Mouse (Mus musculus) megakaryocyte, adult 5-6 weeks (primary cell): ENCODE data around the gene Pbxip1. TPM values are rescaled to one million over a fixed set of nuclear protein-coding genes. Genes with fewer than 3 reads are reported as not detected.

Experiments used
- ATAC-seq: 2 replicates; pipeline ENCODE4 v1.8.0; 2016; ENCODE audit warnings: mild to moderate bottlenecking, inconsistent platforms; ENCODE audit not compliant: poor library complexity, severe bottlenecking
- total RNA-seq, 2 experiments: library from RNA; stranded (forward) in 1 of 2; stranded (reverse) in 1 of 2; fragments of 153-499, 151-499 nt in 1 of 2; fragments of 221-1000, 200-1000 nt in 1 of 2; gene quantifications; 2 replicates each; pipeline versions ENCODE4 v1.2.3 to v1.2.4; 2015 to 2017

Gene Pbxip1
- 15.5 and 19.9 TPM in 2 replicates for total RNA-seq (2015)
- total RNA-seq (2017): 33.1 and 39.6 TPM in 2 replicates

DNA sequence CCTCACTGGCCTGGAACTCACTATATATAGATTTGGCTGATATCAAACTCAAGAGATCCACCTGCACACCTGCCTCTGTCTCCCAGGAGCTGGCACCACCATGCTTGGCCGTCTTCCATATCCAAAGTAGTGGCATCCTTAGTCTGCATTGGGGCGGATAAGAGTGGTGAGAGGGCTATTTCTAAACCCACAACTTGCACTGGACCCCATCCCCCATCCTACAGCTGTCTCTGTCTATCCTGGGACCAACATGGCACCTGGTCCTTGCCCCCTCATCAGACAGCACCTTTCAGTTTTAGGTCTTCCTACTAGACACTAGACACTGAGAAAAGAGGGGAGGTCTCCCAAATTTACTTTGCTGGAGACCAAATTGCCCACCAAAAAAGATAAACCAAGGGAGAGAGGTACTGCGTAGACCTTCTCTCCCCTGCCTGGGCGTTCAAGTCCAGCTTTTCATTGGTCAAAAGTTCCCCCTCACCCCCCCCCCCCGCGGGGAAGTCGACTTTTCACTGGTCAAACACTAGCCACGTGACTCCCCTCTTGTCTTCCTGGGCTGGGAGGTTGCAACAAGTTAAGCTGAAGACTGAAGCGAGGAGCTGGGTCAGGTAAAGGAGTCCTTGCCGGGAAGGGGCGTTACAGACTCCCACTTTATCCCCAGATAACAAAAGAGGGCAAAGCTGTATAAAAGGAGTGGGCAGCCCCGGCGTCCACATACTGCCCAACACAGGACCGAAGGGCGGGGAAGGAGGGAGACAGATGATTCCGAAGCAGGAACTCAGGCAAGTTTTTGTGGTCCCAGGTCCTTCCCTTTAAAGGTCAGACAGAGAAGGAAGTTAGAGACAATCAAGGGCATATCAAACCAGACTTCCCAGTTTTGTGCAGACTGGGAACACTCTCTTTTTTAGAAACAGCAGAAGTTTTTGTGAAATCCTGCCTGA is at the start of gene Pbxip1:
Gene Pbxip1, plus strand, starts transcription at position 531 of the 938 bp plus-strand sequence.
- ATAC-seq: peak; percentile 89

DNA sequence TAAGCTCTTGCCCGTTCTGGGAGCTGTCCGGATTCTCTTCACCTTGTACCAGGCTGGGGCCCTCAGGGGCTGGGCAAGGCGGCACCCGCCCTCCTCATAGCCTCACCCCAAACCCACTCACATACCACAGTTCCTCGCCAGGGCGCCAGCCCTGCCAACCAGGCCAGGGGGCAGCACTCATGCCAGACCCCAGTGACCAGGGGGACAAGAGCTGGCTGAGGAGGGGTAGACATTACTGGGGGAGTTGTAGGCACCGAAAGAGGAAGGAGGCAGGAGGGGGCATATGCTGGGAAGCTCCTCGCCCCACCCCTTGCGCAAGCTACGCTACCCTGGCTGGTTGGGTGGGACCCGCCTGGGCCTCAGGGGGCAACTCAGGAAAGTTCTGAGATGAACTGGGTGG is 48.9 kb upstream of the Pbxip1 start:
- ATAC-seq: peak; percentile 13; the same call in 1 of the 2 replicates

DNA sequence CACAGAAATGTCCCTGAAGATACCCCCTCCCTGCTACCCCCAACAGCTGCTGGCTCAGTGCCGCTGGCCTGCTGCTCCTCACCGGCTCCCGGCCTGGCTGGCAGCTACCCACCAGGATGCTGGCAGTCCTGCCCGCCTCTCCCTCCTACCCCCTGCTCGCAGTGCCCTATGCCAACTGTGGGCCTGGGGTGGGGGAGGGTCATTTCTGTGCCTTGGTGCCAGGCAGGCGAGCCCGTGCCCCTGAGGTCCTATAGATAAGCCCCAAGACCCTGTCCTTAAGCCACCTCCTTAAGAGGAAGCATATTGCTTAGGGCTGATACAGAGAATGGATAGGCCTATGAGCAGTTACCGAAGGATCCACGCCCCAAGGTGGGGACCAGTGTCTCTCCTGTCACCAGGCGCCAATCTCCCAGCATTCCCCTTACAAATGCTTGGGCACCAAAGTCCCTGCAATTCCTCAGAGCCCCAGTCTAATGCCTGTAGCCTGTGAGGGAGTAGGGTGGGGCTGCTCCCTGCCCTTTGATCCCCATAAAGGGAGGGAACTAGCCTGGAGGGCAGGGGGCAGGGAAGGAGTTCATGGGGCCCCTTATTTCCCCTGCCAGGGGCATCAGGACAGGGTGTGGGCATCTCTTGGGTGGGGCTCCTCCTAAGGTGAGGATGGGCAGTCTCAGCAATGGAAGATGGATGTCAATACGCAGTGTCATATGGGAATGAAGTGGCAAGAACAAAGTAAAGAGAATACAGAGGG is 48.2 kb upstream of the Pbxip1 start:
- peak; percentile 9; the same call in 1 of the 2 replicates for ATAC-seq

DNA sequence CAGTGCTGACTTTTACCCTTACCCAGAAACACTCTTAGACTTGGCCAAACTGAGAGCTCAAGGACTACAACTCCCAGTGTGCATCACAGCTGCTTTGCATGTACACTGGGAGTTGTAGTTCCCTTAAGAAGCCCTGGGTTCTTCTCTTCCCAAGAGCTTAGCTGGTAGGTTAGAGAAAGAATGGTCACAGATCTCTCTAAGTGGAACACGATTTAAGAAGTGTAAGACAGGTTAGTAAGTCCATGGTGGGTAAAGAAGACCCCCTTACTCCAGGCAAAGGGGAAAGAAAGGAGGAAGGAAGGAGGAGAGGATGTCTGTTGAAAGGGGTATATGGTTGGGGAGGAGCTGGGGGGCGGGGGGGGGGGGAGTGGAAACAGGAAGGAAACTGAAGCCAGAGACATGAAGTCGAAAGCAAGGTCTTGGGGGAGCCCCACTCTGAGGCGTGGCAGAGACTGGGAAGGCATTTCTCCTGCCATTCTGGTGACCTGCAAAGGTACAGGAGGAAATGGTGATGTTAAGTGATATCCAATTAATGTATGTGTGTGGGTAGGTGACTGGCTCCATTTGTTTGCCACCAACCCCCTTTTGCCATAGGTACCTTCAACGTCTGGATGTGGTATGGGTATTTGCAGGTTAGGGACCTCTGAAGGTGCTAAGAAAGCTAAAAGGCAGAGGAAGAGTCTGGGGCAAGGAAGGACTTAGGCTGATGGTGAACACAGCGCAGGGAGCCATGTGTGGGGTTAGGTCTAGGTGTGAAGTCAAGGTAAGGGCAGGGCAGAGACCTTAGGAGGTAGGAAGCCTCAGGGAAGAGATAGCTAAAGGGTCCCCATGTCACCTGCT is 47.4 kb upstream of the Pbxip1 start:
- ATAC-seq: peak; percentile 19; the same call in 1 of the 2 replicates

DNA sequence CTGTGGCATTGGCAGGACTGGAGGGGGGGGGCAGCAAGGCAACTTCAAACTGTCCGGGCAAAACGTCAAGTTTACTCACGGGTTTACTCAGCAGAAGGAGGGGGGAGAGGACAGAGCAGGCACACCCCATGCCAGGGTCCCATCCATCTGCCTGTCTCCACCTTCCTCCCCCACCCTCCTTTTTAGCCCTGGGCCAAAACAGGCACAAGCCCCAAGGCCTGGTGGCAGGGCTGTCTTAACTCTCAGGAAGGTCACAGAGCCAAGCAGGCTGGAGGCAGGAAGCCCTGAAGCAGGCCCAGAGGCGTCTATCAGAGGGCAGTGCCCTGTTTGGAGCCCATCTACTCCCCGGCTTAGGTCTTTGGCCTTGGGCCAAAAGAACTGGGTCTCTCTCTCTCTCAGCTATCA is 46.4 kb upstream of the Pbxip1 start:
- ATAC-seq: no peak

DNA sequence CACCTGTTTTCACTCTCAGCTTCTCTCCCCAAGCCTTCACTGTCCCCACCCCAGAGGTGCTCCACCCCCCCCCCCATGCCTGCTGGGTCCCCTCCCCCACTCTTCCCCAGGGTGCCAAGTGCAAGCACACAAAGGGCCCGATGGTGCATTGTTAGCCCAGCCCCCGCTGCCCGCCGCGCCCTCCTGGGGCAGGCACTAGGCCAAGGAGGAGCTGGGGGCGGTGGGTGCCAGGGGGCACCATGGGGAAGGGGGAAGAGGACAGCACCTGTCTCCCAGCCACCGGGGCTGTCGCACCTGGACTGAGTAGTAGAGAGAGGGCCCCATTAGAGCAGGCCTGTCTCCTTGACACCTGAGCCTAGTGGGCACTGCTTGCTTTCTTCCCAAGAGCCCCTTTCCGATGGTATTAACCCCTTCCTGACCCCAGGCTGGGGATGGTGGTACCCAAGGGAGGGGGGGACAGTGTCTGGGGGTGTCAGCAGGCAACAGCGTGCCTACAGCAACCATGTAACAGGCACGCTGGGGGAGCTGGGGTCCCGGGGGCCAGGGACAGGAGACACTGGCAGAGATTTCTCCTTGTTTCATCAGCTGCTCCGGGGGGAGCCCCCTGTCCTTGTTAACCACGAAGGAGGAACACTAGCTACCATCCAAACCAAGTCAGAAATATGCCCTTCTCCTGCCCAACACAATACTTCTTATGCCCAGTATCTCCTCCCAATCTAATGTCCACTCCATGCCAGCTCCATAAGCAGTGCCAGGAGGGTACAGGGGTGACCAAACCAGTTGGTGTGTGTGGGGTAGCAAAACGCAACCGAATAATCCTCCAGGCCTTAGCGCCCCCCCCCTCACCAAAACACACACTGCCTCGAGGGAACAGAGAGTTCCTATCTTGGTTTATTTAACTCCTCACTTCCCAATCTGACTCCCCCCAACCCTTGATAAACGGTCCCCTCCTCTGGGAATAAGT is 45.5 kb upstream of the Pbxip1 start:
- ATAC-seq: no peak

DNA sequence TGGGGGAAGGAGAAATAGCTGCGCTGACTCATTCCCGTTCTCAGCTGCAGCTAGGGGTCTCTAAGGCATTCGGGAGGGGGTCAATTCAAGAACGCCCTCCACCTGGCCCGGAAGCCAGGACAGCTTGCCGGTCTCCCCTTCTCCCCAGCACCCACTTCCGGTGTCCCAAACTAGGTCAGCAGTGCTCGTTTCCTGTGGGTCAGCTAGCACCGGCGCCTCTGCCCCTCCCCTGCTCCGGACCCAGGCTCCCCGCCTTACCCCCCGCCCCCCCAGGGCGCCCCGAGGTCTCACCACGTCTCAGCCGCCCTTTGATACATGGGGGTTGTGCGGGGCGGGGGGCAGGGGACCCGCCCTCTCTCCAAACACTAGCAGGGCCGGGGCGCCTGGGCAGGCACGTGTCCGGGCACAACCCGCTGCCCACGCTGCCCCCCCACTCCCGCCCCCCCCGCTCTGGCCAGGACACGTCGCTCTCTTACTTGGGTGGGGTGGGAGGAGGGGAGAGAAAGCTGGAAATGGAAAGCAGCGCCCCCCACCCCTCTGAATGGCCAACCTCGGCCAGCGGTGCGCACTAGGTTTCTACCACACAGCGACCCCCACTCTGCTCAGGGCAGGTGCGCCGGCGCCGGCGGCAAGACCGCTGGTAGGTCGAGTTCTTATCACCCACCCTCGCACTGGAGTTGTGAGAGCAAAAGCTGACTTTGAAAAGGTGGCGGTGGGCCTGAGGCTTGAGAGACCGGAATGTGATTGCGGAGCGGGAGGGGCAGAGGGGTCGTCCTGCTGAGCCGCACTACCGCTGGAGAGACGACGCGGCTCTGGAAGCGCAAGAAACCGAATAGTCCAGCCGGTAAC is 44.6 kb upstream of the Pbxip1 start:
- no peak for ATAC-seq

DNA sequence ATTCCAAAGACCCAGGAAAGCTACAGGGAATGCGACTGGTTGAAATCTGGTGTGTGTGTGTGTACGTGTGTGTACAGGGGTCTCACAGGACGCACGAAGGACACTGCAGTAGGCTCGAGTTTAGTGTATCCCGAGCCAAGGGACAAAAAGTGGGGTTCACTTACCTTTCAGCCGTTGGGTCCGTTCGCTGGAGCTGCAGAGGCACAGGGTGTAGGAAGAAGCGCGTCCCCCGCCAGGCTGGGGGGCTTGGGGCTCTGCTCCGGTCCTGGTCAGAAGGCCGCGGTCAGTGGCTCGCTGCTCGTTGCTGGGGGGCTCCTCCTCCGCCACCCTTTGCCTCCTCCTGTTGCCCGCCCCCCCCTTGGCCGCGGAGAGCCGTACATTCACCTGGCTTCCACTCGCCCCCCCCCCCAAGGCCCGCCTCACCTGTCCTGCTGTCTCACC is 43.6 kb upstream of the Pbxip1 start:
- ATAC-seq: no peak

DNA sequence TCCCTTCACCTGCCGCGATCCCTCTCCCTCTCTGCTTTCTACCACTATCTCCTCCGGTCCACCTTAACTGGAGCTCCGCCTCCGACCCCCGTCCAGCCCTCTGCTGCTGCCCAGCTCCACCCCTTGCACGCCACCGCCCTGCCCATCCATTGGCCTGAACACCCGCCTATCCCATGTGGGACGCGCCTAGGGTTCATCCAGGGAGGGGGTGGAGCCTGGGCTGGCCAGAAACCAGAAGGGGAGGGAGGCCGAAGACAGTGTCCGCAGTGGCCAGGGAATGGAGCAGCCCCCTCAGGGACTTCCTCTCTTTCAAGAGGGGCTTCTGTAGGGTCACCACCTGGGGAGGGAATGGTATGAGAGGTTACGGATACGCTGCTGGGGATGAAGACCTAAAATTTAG is 42.9 kb upstream of the Pbxip1 start:
- peak; percentile 73 for ATAC-seq

DNA sequence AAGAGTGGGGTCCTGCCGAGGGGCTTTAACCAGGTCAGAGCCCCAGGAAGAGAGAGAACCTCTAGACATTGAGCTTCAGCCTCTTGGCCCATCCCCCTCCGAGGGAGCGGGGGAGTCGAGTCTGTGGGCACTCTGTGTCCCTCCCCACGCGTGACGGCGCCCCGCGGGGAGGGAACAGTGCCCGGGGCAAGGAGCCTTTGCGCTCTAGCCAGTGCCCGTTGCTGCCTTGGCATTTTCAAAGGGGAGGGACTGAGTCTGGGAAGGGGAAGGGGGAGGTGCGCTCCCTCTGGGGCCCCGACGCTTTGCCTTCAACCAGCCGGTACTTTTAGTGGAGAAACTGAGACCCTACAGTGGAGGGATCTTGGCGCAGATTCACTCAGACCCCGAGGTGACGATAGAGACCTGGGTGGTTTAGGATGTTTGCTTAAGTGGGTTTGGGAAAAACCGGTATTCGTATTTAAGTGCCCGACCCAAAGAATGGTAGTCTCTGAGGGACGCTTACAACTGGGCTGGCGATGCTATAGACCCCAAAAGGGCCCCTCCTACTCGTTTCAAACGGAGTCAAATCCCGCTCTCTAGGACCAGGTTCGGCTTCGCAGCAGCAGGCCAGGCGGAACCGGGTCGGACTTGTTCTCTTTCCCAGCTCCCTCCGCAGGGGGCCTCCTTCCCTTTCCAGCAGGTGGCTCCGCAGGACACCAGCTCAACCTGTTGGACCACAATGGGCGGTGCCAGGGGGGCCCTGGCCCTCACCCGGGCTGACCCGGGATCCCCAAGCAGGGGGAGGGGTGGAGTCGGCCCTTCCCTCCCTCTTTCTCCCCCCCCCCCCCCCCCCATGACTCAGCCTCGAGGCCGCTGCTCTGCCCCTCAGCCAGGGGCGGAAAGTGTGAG is 42.3 kb upstream of the Pbxip1 start, which contains the start of gene Zbtb7b:
Gene Zbtb7b, minus strand, starts transcription at position 771 of the 888 bp plus-strand sequence.
- peak; percentile 58 for ATAC-seq

DNA sequence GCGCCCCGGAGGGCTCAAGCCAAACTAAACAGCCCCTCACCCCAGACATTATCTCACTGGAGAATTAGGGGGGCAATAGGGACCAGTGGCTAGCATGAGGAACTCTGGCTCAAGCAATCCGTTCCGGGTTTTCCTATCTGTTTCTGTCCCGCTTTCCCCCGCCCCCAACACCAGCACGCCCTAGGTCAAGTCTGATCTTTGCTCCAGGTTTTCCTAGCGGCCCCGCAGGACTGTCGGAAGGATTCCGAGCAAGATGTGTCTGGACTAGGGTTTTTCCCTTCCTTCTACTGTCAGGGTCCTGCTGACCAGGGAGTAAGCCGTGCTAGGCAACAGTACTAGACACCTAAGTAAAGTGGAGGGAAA is 41.6 kb upstream of the Pbxip1 start:
- ATAC-seq: no peak

DNA sequence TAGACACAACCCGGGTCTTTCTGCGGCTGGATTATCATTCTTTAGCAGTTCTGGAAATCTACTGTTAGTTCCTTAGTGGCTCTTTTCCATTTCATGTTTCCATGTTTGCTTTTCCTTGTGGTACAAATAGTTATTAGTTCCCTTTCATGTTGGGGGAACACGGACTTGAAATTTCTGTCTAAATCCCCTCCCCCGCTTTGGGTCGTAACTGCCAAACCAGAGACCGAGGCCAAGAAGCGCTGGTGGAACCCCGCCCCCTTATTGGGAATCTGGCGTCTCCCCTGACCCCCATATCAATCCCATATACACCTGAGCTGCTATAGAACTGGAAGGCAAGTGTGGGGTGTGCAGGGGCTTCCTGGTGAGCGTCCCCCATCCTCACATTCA is 41.1 kb upstream of the Pbxip1 start:
- no peak for ATAC-seq

DNA sequence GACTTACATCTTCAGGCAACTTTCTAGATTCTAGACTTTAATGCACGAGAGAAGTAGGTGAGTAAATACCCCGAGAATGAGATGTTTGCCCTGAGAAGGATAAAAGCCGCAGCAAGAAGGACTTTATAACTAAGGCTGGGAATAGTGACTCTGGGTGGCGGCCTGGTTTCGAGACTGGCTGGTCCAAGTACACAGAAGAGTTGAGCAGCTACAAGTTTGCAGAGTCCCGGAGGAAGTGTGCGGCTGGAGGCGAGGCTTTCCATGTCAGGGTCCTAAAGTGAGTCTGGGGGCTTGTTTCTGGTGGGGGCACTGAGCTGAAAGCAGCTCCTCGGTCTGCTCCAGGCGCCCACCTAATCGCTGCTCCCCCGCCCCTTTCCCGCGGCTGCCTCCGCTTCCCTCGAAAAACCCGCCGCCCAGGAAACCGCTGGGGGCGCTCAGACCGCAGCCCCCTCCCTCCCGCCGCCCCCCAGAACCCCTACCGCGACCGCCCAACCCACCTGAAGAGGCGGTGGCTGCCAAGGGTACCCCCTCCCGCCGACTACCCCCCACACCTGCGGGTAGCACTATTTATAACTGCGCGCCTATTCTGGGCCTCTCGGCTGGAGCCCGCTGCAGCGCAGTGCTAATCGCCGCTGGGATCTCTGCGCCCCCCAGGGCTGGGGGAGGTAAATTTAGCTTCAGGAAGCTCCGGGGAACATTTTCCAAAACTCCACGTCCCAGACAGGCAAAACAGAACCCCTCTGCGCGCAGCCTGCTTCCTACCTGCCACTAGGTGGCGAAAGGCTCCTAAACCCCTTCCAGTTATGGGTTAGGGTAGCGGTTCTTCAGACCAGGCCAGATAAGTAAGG is 40.5 kb upstream of the Pbxip1 start:
- ATAC-seq: no peak

DNA sequence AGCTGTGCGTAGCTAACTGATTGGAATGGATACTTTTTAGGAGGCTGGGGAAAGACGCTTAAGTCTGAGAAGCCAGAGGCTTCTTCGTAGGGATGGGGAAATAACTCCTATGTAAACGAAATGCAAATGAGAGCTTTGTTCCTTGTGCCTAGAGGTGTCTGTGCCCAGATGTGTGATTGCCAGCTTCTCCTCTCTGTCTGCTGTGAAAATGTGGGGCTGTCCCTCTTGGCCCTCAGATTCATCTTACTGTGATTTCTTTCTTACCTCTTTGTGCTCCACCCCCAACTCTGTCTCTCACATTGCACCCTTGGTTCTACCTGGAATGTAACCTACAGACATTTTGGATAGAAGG is 39.9 kb upstream of the Pbxip1 start:
- ATAC-seq: no peak

DNA sequence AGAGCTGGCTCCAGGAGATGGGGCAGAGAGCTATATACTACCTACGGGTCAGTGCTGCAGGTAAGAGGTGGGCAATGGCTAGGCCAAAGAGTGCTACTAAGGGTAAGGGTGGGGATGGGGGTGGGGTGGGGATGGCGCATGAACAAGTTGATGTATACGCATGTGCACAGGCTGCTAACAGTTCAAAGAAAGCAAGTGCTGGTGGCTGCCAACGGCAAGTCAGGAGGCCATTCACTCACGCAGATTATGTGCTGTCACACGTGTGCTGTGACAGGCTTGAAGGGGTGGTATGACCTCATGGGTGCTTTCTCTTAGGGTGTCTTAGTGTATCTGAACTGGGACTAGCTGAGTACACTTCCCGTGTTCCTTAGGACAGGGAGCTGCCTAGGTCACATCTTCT is 35.2 kb upstream of the Pbxip1 start:
- no peak for ATAC-seq

DNA sequence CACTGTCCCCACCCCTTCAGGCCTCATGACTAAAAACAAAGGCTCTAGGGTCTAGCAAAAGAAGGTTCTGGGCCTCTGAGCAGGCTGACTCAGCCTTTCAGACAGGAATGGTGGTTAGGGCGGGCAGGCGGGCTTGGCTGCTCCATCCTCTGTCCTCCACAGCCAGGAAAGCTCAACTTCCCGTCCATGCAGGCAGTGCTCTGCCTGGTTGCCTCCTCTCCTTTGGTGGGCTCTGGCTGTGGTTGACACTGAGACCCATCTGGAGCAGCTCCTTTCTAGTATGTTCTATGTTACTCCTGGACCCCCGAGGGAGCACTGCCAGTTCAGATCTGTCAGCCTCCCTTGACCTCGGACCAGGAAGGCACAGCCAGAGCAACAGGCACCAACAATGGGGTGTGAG is 33.8 kb upstream of the Pbxip1 start, which contains the start of gene Lenep:
Gene Lenep, minus strand, starts transcription at position 101 of the 400 bp plus-strand sequence.
- no peak for ATAC-seq

DNA sequence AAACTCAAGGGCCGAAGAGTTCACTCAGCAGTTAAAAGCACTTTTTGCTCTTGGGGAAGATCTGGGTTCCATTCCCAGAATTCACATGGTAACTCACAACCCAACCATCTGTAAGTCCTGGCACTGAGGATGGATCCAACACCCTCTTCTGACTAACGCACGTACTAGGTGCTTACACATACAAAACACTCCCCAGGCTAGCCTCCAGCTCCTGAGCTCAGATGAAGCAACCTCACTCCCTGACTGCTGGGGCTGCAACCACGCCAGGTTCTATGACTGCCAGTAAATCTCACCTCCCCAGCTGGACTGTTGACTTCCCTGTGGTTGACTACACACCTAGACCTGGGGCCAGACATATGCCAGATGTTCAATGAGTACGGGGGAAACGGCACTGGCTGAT is 29.6 kb upstream of the Pbxip1 start:
- ATAC-seq: no peak
